Mouse (Mus musculus) hindbrain, embryonic 16.5 days (tissue): ENCODE data around the gene Olfr1472. TPM values are rescaled to one million over a fixed set of nuclear protein-coding genes. Genes with fewer than 3 reads are reported as not detected.
"Not testable (repeated sequence)": the region's sequence is repeated elsewhere in the genome, so short reads cannot be mapped to it uniquely, and the experiment has no call there.

Experiments used
- ATAC-seq: fragments of 200-750 bp; cut with Nextera tagmentation; 2 replicates; pipeline ENCODE4 v1.8.0; 2017; ENCODE audit warnings: moderate TSS enrichment, moderate library complexity
- H3K27ac ChIP-seq: fragments of 300-500 bp; sonication (generic); 2 replicates; pipeline ENCODE4 v1.5.1; 2014; ENCODE audit warnings: low read depth, mild to moderate bottlenecking, control low read depth, low read length, moderate library complexity
- H3K27me3 ChIP-seq: fragments of 300-500 bp; sonication (generic); replicated peaks from 2 replicates; pipeline ENCODE4 v1.6.1; 2014; ENCODE audit warnings: low read length; ENCODE audit not compliant: control insufficient read depth, insufficient read depth
- H3K36me3 ChIP-seq: fragments of 300-500 bp; sonication (generic); 2 replicates; pipeline ENCODE4 v1.6.1; 2014; ENCODE audit warnings: mild to moderate bottlenecking, low read length, moderate library complexity, mixed read lengths; ENCODE audit not compliant: control insufficient read depth, insufficient read depth
- H3K4me1 ChIP-seq: fragments of 300-500 bp; sonication (generic); 2 replicates; pipeline ENCODE4 v1.6.1; 2014; ENCODE audit warnings: low read depth, low read length; ENCODE audit not compliant: control insufficient read depth, insufficient read depth
- H3K4me2 ChIP-seq: fragments of 300-500 bp; sonication (generic); 2 replicates; pipeline ENCODE4 v1.6.1; 2014; ENCODE audit warnings: mild to moderate bottlenecking, low read length, control low read depth, moderate library complexity
- H3K4me3 ChIP-seq: fragments of 300-500 bp; sonication (generic); 2 replicates; pipeline ENCODE4 v1.5.1; 2014; ENCODE audit warnings: mild to moderate bottlenecking, low read length, control low read depth, moderate library complexity
- H3K9ac ChIP-seq: fragments of 300-500 bp; sonication (generic); 2 replicates; pipeline ENCODE4 v1.6.1; 2014; ENCODE audit warnings: low read depth, mild to moderate bottlenecking, control low read depth, low read length, moderate library complexity
- H3K9me3 ChIP-seq: fragments of 300-500 bp; sonication (generic); 2 replicates; pipeline ENCODE4 v1.6.1; 2014; ENCODE audit warnings: mild to moderate bottlenecking, low read length, moderate library complexity; ENCODE audit not compliant: control insufficient read depth
- WGBS: fragments of 180-500 bp; shearing (Covaris S2); extraction: QIAGEN DNeasy Blood & Tissue Kit; methylation state at CpG from one replicate; pipeline ENCODE4 v1.1.7; 2014; 5-methylcytosine and 5-hydroxymethylcytosine counted together
- polyA plus RNA-seq: library from polyadenylated mRNA; unstranded; fragments of >200 nt; fragmentation: Nextera tagmentation; extraction: Ambion mirVana; gene quantifications from 2 replicates; pipeline ENCODE4 v1.2.1, GENCODE M21; 2015

The Olfr1472 gene
- not detected in 2 replicates for polyA plus RNA-seq

GRCm38 (mm10) chr19:13455986-13456385 is at the start of gene Olfr1472:
Gene Olfr1472 (minus strand): TSS chr19:13456086.
- WGBS = 88% methylated on average over 1 of the region's 1 CpGs
- no peak for ATAC-seq
- H3K36me3 ChIP-seq = no peaks in the 10 kb centered on the region

GRCm38 (mm10) chr19:13500246-13500645 is 44.4 kb upstream of the Olfr1472 start, which contains the start of gene Olfr1477:
Gene Olfr1477 (plus strand): TSS chr19:13500546.
- H3K9ac ChIP-seq = no peak within 1 kb of the TSS
- no peaks in the 10 kb centered on the region for H3K36me3 ChIP-seq
- WGBS = 73% methylated on average over 3 of the region's 3 CpGs
- no peak within 1 kb of the TSS for H3K4me2 ChIP-seq
- no peaks in the 10 kb centered on the region for H3K27me3 ChIP-seq
- H3K4me1 ChIP-seq = no peaks in the 10 kb centered on the region
- no peak within 1 kb of the TSS for H3K4me3 ChIP-seq
- H3K9me3 ChIP-seq = peaks cover 5% of the 10 kb centered on the region
- H3K27ac ChIP-seq = no peak within 1 kb of the TSS
- no peak for ATAC-seq

More at GRCm38 (mm10) chr19:13455986-13456385, at the start of gene Olfr1472:
- no peak within 1 kb of the TSS for H3K9ac ChIP-seq
- H3K27me3 ChIP-seq = no peaks in the 10 kb centered on the region
- no peaks in the 10 kb centered on the region for H3K4me1 ChIP-seq
- H3K27ac ChIP-seq = no peak within 1 kb of the TSS
- H3K9me3 ChIP-seq = peaks cover 11% of the 10 kb centered on the region
- H3K4me3 ChIP-seq = no peak within 1 kb of the TSS
- H3K4me2 ChIP-seq = no peak within 1 kb of the TSS

GRCm38 (mm10) chr19:13480096-13480495 is 24.2 kb upstream of the Olfr1472 start, which contains the start of gene Olfr1475:
Gene Olfr1475 (minus strand): TSS chr19:13480196.
- H3K36me3 ChIP-seq = no peaks in the 10 kb centered on the region
- no peak within 1 kb of the TSS for H3K9ac ChIP-seq
- H3K27me3 ChIP-seq = no peaks in the 10 kb centered on the region
- no peaks in the 10 kb centered on the region for H3K9me3 ChIP-seq
- H3K4me2 ChIP-seq = no peak within 1 kb of the TSS
- no peaks in the 10 kb centered on the region for H3K4me1 ChIP-seq
- no peak within 1 kb of the TSS for H3K27ac ChIP-seq
- no peak for ATAC-seq
- H3K4me3 ChIP-seq = no peak within 1 kb of the TSS

- H3K36me3 ChIP-seq, H3K4me1 ChIP-seq, H3K27me3 ChIP-seq, H3K4me3 ChIP-seq, H3K9ac ChIP-seq, H3K9me3 ChIP-seq, ATAC-seq, H3K4me2 ChIP-seq, H3K27ac ChIP-seq: not testable (repeated sequence)
- 83% methylated on average over 4 of the region's 4 CpGs for WGBS
Observed at GRCm38 (mm10) chr19:13469265-13469664, 13.4 kb upstream of the Olfr1472 start, which contains the start of gene Olfr1474. Gene Olfr1474 (plus strand): TSS chr19:13469565.

- H3K9me3 ChIP-seq, H3K9ac ChIP-seq, ATAC-seq, H3K4me2 ChIP-seq, H3K27me3 ChIP-seq, H3K36me3 ChIP-seq, H3K27ac ChIP-seq, H3K4me1 ChIP-seq, H3K4me3 ChIP-seq: not testable (repeated sequence)
- WGBS = 80% methylated on average over 2 of the region's 2 CpGs
Observed at GRCm38 (mm10) chr19:13443109-13443508, 12.8 kb downstream of the Olfr1472 start, which contains the start of gene Olfr1471. Gene Olfr1471 (plus strand): TSS chr19:13443409.

GRCm38 (mm10) chr19:13407549-13407948 is 48.3 kb downstream of the Olfr1472 start, which contains the start of gene Olfr1469:
Gene Olfr1469 (plus strand): TSS chr19:13407849.
- H3K4me3 ChIP-seq = no peak within 1 kb of the TSS
- H3K9me3 ChIP-seq = 0 out of 2 replicates have a peak, but pooled peaks cover 6% of the 10 kb centered on the region
- no peak within 1 kb of the TSS for H3K9ac ChIP-seq
- H3K27ac ChIP-seq = no peak within 1 kb of the TSS
- no peaks in the 10 kb centered on the region for H3K4me1 ChIP-seq
- WGBS = 78% methylated on average over 2 of the region's 2 CpGs
- H3K4me2 ChIP-seq = no peak within 1 kb of the TSS
- H3K36me3 ChIP-seq = no peaks in the 10 kb centered on the region
- no peak for ATAC-seq
- no peaks in the 10 kb centered on the region for H3K27me3 ChIP-seq

Other genes with a start within 250 kb of the Olfr1472 start
- not detected in 2 replicates for gene Olfr1463, start 224.8 kb downstream of the Olfr1472 start, polyA plus RNA-seq
- gene Olfr1465, start 140.5 kb downstream of the Olfr1472 start, polyA plus RNA-seq = not detected in 2 replicates
- not detected in 2 replicates for gene Olfr1466, start 117.2 kb downstream of the Olfr1472 start, polyA plus RNA-seq
- gene Olfr1467, start 93.8 kb downstream of the Olfr1472 start, polyA plus RNA-seq = not detected in 2 replicates
- not detected in 2 replicates for gene Olfr1469, start 48.2 kb downstream of the Olfr1472 start, polyA plus RNA-seq
- not detected in 2 replicates for gene Olfr1471, start 12.7 kb downstream of the Olfr1472 start, polyA plus RNA-seq
- gene Olfr1474, start 13.5 kb upstream of the Olfr1472 start, polyA plus RNA-seq = not detected in 2 replicates
- not detected in 2 replicates for gene Olfr1475, start 24.1 kb upstream of the Olfr1472 start, polyA plus RNA-seq
- not detected in 2 replicates for gene Olfr1477, start 44.5 kb upstream of the Olfr1472 start, polyA plus RNA-seq
- not detected in 2 replicates for gene Olfr1480, start 71.8 kb upstream of the Olfr1472 start, polyA plus RNA-seq
- not detected in 2 replicates for gene Olfr1484, start 127.4 kb upstream of the Olfr1472 start, polyA plus RNA-seq
- gene Olfr1487, start 161.3 kb upstream of the Olfr1472 start, polyA plus RNA-seq = not detected in 2 replicates
- gene Olfr1489, start 175.5 kb upstream of the Olfr1472 start, polyA plus RNA-seq = not detected in 2 replicates
- gene Olfr1490, start 195.0 kb upstream of the Olfr1472 start, polyA plus RNA-seq = not detected in 2 replicates
- gene Olfr1491, start 241.2 kb upstream of the Olfr1472 start, polyA plus RNA-seq = not detected in 2 replicates